Mouse (Mus musculus): ENCODE results near the gene Suclg2. TPM values are rescaled to one million over a fixed set of nuclear protein-coding genes. Genes with fewer than 3 reads are reported as not detected.

The Suclg2 gene
- polyA plus RNA-seq, 1 experiment: 134 TPM

DNA sequence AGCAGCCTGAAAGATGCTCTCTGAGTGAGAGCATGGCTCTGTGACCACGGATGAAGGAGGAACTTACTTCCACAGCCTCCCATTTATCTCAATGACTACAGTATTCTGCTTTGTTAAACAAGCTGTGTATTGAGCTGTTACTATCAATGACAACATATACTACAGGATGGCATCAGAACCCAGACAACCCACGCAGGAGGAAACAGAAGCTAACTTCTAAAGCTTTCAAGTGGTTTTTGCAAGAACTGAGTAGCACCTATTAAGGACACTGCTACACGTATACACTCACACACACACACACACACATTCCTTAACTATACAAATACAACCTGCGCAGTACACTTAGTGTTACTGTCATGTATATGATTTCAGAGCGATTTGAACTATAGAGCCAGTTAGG is 202.9 kb downstream of the Suclg2 start:
- peaks cover 3% of the 10 kb centered on the region; the same call in 1 of the 2 replicates for H3K4me1 ChIP-seq (ENCODE audit: control insufficient read depth, insufficient read depth, insufficient read length, low read length)

DNA sequence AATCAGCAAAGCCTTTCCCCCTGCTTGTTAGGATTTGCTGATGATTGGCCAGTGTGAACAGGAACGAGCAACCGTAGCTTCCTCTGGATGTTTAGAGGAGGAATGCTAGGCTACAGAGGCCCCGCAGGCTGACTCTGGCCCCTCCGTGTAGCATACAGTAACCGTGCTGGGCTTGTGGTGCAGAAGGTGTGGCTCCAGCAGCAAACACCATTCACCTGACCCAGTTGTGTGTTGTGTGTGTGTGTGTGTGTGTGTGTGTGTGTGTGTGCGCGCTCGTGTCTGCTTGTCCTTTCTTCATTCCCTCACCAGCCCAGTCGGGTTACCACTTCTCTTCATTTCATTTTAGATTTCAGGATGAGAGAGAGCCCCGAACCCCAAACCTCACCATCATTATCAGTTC is 203.9 kb downstream of the Suclg2 start:
- Histone ChIP-seq H3K4me1 (ENCODE audit: control insufficient read depth, insufficient read depth, insufficient read length, low read length) (peaks cover under 1% of the 10 kb centered on the region; the same call in 1 of the 2 replicates), H3K4me3 (ENCODE audit: insufficient read depth, low read depth, low read length) (no peak overlapping the region), H3K27ac (replicated peaks; ENCODE audit: low read depth, low read length) (no peak overlapping the region)

More for the DNA sequence above, 202.9 kb downstream of the Suclg2 start:
- no peak overlapping the region for H3K4me3 ChIP-seq (ENCODE audit: insufficient read depth, low read depth, low read length)
- H3K27ac ChIP-seq (replicated peaks; ENCODE audit: low read depth, low read length): no peak overlapping the region

DNA sequence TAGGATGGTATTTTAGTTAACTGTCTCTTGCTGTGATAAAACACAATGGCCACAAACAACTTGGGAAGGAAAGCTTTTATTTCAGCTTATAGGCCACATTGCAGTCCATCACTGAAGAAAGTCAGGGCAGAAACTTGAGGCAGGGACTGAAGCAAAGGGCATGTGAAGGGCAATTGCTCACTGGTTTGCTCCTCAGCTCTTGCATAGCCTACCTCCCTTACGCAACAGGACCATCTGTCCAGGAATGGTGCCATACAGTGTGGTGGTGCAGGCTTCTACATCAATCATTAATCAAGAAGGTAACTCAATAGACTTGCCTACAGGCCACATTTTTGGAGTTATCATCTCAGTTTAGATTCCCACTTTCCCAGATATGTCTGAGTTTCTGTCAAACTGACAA is 206.9 kb downstream of the Suclg2 start:
- H3K4me3 ChIP-seq (ENCODE audit: insufficient read depth, low read depth, low read length): no peak overlapping the region
- H3K4me1 ChIP-seq (ENCODE audit: control insufficient read depth, insufficient read depth, insufficient read length, low read length): no peaks in the 10 kb centered on the region
- H3K27ac ChIP-seq (replicated peaks; ENCODE audit: low read depth, low read length): no peak overlapping the region

DNA sequence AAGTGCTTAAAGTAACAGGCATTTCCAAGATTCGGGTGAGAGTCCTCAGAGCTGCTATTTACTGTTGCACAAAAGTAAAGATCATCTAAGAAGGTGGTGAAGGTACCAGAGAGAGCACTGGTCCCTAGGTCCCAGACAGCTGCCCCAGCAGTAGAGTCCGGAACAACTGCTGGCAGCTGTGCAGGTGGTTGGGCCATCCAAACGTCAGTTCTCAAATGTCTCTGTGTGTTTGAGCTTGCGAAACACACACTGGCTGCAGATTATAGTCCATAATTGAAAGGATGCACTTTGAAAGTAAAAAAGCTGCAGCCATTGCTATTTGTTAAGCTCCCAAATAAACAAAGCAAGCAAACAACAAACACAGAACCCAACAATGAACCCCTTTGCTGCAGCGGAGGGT is 217.8 kb downstream of the Suclg2 start:
- no peaks in the 10 kb centered on the region; the same call in 1 of the 2 replicates for H3K4me1 ChIP-seq (ENCODE audit: control insufficient read depth, insufficient read depth, insufficient read length, low read length)
- no peak overlapping the region for H3K27ac ChIP-seq (replicated peaks; ENCODE audit: low read depth, low read length)
- H3K4me3 ChIP-seq (ENCODE audit: insufficient read depth, low read depth, low read length): no peak overlapping the region

DNA sequence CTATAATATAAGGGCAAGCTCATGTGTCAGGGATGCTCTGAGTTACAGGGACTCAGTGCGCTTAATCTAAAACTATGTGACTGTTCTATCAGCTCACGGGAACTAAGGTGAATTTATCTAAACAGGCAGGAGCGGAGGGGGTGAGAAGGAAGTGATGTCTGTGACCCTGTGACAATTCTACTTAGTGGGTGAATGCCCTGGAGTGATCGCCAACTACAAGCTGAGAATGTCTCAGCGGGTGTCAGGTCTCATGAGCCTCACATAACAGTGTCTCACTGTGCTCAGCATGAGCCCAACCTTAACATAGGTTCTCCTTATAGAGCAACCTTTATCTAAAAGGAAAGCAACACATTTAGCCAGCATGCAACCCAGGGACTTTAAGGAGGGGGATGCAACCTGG is 219.0 kb downstream of the Suclg2 start:
- H3K4me1 ChIP-seq (ENCODE audit: control insufficient read depth, insufficient read depth, insufficient read length, low read length): no peaks in the 10 kb centered on the region
- no peak overlapping the region for H3K27ac ChIP-seq (replicated peaks; ENCODE audit: low read depth, low read length)
- no peak overlapping the region for H3K4me3 ChIP-seq (ENCODE audit: insufficient read depth, low read depth, low read length)

DNA sequence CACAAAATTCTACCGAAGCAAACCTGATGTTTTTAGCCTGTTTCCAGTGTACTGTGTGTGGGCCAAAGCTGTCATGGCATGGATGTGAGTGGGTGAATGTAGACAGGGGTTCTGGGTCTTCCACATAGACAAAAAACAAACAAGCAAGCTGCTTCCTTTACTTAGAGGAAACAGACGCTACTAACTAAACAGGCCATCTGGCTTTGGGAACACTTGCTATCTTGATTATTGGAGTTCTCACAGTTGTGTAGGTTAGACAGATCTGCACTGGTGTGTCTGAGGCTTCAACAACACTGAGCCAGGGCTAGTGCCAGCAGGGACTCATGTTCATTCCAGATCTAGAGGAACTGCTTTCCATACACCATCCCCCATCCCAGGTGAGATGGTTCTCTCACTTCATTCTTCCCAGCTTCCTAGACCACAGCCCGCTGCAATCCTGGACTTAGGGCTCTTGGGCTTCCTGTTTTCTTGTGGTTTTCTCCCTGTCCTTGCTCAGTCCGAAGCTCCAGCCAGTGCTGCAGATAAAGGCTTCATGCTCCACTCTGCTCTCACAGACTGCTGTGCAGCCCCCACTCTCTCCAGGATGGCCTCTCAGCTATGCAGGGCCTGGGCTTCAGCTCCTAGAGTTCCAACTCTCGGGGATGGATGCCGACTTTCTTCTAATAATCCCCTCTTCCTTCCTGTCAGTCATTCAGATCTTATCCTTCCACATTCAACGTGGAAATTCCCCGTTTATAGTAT is 226.2 kb downstream of the Suclg2 start:
- Histone ChIP-seq H3K4me3 (ENCODE audit: insufficient read depth, low read depth, low read length) (no peak overlapping the region), H3K27ac (replicated peaks; ENCODE audit: low read depth, low read length) (no peak overlapping the region), H3K4me1 (ENCODE audit: control insufficient read depth, insufficient read depth, insufficient read length, low read length) (no peaks in the 10 kb centered on the region)

DNA sequence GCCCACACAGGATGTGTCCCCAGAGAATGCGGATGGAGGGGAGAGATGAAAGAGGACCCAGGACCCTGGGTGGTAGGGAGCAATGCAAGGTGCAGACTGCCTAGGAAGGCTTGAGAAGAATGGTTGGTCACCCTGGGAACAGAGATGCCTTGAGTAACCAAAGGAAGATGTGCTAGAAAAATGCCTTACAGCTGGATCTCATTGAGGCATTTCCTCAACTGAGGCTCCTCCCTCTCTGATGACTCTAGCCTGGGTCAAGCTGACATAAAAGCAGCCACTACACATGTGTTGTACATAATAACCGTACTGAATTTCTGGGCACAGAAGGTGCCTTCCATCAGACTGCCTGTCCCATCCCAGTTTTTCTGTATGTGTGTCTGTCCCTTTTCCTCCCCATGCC is 227.6 kb downstream of the Suclg2 start:
- Histone ChIP-seq H3K4me1 (ENCODE audit: control insufficient read depth, insufficient read depth, insufficient read length, low read length) (no peaks in the 10 kb centered on the region), H3K27ac (replicated peaks; ENCODE audit: low read depth, low read length) (no peak overlapping the region), H3K4me3 (ENCODE audit: insufficient read depth, low read depth, low read length) (no peak overlapping the region)

DNA sequence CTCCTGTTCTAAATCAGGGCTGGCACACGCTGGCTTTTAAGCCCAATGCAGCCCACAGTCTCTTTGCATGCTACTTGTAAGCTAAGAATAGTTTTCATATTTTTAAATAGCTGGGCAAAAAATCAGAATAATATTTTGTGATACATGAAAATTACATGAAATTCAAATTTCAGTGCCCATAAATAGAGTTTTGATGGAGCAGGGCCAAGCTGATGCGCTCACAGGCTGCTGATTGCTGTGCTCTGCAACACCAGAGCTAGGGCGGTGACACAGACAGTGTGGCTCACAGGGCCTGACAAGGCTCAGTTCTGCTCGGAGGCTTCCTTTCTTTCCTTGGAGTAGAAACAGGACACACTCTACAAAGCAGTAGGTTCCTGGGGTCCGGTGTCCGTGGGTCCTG is 232.8 kb downstream of the Suclg2 start:
- Histone ChIP-seq H3K4me3 (ENCODE audit: insufficient read depth, low read depth, low read length) (no peak overlapping the region), H3K4me1 (ENCODE audit: control insufficient read depth, insufficient read depth, insufficient read length, low read length) (0 out of 2 replicates have a peak, but pooled peaks cover 2% of the 10 kb centered on the region), H3K27ac (replicated peaks; ENCODE audit: low read depth, low read length) (no peak overlapping the region)

DNA sequence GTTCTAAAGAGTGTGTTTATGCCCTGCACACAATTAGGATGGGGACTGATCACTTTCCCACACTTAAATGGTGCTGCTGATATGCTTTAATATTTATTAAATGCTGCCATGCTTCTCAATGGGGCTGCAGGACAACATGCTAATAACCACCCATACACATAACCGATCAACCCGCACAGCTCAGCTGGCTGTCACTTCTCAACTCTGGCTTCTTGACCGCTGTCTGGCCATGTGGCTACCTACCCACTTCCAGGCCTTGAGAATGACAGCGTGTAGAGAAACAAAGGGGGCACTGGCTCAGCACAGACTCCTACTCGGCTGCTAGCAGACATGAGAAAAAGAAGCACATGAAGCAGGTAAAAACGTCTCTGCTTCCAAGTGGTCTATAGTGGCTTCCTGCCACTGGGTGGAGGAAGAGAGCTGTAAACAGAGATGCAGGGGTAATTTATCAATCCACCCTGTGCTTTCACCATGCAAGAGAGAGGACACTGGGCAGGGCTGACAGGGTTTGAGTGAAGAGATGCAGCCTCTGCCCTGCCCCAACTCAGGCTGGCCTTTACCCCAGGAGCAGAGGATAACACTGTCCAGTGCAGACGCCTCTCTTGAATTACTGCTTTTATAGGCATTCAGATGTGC is 234.3 kb downstream of the Suclg2 start:
- H3K4me3 ChIP-seq (ENCODE audit: insufficient read depth, low read depth, low read length): no peak overlapping the region
- H3K4me1 ChIP-seq (ENCODE audit: control insufficient read depth, insufficient read depth, insufficient read length, low read length): 0 out of 2 replicates have a peak, but pooled peaks cover 2% of the 10 kb centered on the region
- H3K27ac ChIP-seq (replicated peaks; ENCODE audit: low read depth, low read length): no peak overlapping the region

DNA sequence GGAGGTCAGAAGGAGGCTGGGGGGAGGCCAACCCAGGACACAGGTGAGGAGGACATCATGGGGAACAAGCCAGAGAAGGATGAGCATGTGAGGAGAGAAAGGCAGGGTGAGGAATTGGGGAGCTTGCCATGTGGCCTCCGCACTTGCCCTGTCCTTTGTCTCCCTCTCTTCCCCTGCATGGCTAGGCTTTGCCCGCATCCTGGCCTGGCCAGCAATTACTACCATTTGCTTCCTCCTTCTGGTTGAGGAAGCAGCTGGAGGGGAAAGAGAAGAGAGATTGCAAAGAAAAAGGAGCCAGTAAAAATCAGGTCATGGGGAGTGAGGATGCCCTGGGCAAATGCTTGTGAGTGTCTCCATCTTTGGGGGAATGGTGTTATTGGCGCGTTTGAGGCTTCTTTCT is 234.9 kb downstream of the Suclg2 start:
- 0 out of 2 replicates have a peak, but pooled peaks cover 2% of the 10 kb centered on the region for H3K4me1 ChIP-seq (ENCODE audit: control insufficient read depth, insufficient read depth, insufficient read length, low read length)
- H3K4me3 ChIP-seq (ENCODE audit: insufficient read depth, low read depth, low read length): no peak overlapping the region
- H3K27ac ChIP-seq (replicated peaks; ENCODE audit: low read depth, low read length): no peak overlapping the region

DNA sequence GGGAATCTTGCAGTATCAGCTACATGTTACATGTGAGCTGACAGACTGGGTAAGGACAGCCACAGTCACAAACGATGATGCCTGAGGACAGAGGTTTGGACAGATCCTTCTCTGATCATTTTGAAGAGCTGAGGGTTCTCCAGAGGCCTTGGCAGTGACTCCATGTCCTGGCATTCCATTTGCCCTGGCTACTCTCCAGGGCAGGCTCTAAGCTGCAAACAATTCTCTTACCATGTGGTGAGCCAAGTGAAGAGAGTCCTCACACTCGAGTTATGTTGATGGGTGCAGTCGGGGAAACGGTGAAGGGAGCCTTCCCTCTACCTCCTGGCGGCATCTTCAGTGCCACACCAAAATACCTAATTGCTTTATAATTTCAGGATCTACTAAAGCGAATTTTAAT is 235.5 kb downstream of the Suclg2 start:
- H3K4me3 ChIP-seq (ENCODE audit: insufficient read depth, low read depth, low read length): no peak overlapping the region

DNA sequence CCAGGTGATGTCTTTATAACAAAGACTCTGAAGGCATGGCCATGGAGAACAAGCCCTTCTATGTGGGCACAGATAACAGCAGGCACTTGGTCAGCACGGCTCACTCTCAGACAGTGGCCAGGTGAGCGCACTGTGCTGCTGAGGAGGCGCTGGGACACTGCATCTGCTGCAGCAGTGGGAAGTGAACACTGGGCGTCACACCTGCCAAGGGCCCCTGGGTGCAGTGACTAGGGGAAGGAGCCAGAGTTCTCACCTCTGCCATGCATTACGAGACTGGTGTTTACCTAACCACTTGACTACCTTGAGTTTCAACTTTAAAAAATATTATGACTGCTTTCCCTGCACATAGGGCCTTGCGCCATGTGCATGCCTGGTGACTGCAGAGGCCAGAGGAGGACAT is 238.8 kb downstream of the Suclg2 start:
- Histone ChIP-seq H3K4me1 (ENCODE audit: control insufficient read depth, insufficient read depth, insufficient read length, low read length) (0 out of 2 replicates have a peak, but pooled peaks cover 2% of the 10 kb centered on the region), H3K4me3 (ENCODE audit: insufficient read depth, low read depth, low read length) (no peak overlapping the region), H3K27ac (replicated peaks; ENCODE audit: low read depth, low read length) (no peak overlapping the region)

More for the DNA sequence above, 235.5 kb downstream of the Suclg2 start:
- no peak overlapping the region for H3K27ac ChIP-seq (replicated peaks; ENCODE audit: low read depth, low read length)
- H3K4me1 ChIP-seq (ENCODE audit: control insufficient read depth, insufficient read depth, insufficient read length, low read length): 0 out of 2 replicates have a peak, but pooled peaks cover 2% of the 10 kb centered on the region

DNA sequence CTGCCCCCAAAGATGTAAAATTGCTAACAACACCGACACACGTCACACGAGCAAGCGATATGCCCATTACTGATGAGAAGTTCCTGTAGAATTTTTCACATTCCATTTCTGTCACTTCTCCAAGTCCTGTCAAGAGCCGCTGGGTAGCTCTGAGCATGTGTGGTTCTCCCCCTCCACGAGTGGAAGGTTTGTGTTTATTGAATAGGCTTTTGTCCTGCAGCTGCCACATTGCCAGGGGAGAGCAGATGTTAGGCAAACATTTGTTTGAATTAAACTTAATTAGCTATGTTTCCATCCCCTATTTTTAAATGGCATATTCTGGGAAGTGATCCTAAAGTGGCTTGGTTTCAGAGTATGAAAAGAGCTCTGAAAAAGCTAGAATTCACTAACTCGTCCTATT is 249.1 kb downstream of the Suclg2 start:
- Histone ChIP-seq H3K4me3 (ENCODE audit: insufficient read depth, low read depth, low read length) (no peak overlapping the region), H3K27ac (replicated peaks; ENCODE audit: low read depth, low read length) (no peak overlapping the region), H3K4me1 (ENCODE audit: control insufficient read depth, insufficient read depth, insufficient read length, low read length) (no peaks in the 10 kb centered on the region)

DNA sequence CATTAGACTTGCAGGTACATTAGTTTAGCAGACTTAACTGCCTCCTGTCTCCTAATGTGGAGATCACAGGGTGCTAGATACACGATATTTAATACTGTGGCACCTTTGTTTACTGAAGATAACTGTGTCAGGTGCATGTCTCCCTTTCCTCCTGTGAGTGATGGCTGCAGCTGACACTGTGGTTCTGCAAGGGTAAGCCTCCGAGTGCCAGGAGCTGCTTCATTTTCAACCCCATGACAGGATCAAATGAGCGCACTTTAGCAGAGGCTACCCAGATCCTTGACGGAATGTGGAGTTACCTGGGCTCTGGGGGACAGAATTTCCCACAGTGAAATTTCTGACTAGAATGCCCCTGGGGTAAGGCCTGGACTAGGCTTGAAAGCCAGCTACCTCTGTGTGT is 253.3 kb downstream of the Suclg2 start:
- Histone ChIP-seq H3K27ac (replicated peaks; ENCODE audit: low read depth, low read length) (no peak overlapping the region), H3K4me3 (ENCODE audit: insufficient read depth, low read depth, low read length) (no peak overlapping the region), H3K4me1 (ENCODE audit: control insufficient read depth, insufficient read depth, insufficient read length, low read length) (no peaks in the 10 kb centered on the region)

DNA sequence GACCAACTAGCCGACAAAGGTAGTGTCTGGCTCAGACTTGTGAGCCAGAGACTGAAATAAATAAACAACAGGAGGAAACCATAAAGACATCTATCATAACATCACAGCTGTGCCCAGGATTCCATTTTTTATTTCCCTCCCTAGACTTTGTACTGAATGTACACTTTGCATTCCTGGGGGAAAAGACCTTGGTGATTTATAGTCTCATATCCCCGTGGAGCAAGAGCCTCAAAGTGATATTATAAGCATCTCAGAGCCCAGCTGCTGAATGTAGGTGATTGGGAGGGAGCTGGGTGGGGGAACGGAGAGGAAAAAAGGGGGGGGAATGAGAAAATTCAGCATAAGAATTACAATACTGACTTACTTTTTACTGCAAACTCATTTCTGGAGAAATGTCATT is 259.2 kb downstream of the Suclg2 start:
- Histone ChIP-seq H3K27ac (replicated peaks; ENCODE audit: low read depth, low read length) (no peak overlapping the region), H3K4me1 (ENCODE audit: control insufficient read depth, insufficient read depth, insufficient read length, low read length) (no peaks in the 10 kb centered on the region), H3K4me3 (ENCODE audit: insufficient read depth, low read depth, low read length) (no peak overlapping the region)

DNA sequence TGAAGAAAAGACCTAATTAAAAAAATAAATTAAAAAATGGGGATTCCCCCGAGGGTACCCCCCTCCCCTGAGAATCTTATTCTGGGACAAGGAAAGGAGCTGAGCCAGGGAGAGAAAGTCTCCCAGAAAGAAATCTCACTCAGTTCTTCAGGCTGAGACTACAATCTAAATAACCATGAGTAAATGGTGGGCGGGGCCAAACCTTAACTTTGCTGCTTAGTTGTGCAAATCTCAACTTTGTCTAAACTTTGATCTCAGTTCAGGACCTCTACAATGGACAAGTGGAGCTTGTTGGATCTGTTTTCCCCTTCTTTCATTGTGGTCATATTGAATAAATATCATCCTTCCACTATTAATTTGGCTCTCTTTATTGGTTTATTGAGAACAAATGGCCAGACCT is 272.4 kb downstream of the Suclg2 start:
- Histone ChIP-seq H3K4me3 (ENCODE audit: insufficient read depth, low read depth, low read length) (no peak overlapping the region), H3K27ac (replicated peaks; ENCODE audit: low read depth, low read length) (no peak overlapping the region), H3K4me1 (ENCODE audit: control insufficient read depth, insufficient read depth, insufficient read length, low read length) (no peaks in the 10 kb centered on the region)

All from brown adipose tissue, adult 24 weeks (tissue).